Mouse (Mus musculus) fibroblast of lung, adult 2 months (primary cell): ENCODE data around the gene Aldh3b2.

Experiments used
- DNase-seq: peaks from one replicate; pipeline ENCODE4 v3.0.0-alpha.2; 2011; ENCODE audit warnings: low read depth

Aldh3b2 gene

DNA sequence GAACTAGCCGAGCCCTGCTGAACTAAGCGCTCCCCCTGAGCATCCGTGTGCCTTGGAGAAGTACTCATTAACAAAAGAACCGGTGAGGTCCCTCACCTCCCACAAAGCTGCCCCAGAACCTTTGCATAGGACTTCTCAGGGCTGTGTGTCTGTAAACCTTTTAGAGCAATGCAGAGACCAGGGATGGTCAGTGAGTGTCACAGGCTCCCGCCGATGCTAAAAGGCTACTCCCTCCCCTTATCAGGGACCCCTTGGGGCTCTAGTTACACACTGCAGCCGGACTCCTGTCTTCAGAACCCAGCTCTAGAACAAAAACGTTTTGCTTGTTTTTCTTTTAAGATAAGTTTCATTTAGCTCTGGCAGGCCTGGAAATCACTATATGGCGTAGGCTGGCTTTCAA, 40.9 kb downstream of the Aldh3b2 start:
- DNase-seq = no peak

DNA sequence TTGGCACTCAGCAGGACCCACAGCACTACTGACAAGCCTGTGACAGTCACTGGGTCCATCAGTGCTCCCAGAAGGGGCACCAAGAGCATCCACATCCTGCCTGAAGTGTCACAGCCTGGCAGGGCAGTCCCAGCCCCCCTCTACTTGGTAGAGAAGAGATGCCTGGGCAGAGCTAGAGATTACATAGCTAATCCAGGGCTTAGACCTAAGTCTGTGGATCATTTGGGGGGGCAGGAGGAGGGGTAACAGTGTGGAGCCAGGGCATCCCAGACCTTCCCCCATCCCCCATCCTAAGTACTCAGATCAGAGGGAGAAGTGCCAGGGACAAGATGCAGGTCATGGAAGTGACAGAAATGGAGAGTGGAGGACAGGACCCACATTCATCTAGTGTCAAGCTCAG, 42.7 kb downstream of the Aldh3b2 start:
- no peak for DNase-seq

DNA sequence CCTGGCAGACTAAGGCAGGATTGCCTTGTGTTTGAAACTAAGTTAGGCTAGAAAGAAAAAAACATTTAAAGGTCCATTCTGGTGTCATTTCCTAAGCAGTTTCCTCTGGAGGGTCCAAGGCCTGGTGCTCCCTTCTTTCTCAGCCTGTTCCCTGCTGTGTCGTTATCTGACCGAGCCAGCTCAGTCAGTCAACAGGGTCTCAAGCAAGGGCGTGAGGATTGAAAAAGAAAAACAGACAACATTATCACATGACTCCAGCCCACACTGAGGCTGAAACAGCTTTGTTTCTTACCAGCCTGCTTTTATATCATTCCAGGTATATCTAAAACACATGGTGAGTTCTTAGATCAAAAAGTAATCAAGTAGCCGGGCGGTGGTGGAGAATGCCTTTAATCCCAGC, 43.5 kb downstream of the Aldh3b2 start:
- DNase-seq = no peak

DNA sequence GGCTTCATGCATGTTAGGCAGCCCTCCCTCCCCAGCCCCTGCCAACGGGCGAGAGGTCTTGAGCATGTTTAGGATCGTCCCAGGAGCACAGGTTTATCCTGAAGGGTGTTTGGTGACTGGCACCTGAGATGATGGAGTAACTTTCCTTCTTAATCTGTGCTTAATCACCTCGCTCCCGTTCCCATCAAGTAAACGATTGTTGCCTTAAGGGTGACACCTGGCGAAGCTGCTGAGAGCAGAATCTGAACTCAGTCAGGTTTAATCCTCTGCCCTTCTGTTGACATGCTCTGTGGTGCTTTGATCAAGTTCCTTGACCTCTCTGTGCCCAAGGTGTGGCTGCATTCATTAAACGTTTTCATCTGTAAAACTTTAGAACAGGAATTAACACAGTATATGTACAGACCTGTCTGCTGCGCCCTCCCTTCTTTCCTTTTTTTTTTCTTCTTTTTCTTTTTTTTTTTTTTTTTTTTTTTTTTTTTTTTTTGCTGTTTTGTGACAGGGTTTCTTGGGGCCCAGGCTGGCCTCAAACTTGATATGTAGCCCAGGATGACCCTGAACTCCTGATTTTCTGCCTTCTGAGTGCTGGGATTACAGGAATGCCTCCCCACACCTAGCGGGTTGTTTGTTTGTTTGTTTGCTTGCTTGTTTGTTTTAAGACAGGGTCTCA, 45.9 kb downstream of the Aldh3b2 start:
- DNase-seq = no peak

DNA sequence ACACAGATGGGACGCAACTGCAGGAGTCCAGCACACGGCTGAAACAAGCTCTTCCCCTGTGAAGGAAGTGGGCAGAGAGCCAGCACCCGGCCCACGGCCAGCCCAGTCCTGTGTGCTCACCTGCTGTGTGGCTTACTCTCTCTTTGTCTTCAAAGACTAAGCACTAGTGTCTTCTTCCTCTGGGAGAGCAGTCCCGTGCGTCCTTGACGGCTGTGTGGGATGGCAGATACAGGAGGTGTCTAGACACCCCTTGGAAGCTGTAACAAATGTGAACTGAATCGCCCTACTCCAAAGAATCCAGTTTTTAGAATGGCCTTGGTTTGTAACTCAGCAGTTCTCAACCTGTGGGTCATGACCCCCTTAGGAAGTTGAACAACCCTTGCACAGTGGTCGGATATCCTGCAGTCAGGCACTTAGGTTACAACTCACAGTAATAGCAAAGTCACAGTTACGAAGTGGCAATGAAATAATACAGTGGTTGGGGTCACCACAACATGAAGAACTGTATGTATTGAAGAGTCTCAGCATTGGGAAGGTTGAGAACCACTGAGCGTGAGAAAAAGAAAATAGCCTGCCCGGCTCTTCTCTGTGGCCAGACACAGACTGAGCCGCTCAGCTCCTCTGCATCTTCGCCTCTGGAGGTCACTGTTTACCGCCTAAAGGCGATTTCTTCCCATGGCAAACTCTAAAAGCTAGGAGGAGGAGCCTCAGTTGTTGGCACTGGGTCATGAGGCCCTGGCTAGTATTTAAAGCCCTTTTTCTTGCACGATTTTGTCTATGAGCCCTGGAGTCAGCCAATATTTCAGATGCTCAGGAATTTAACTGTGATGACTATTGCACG, 46.8 kb downstream of the Aldh3b2 start:
- peak; percentile 84 for DNase-seq

DNA sequence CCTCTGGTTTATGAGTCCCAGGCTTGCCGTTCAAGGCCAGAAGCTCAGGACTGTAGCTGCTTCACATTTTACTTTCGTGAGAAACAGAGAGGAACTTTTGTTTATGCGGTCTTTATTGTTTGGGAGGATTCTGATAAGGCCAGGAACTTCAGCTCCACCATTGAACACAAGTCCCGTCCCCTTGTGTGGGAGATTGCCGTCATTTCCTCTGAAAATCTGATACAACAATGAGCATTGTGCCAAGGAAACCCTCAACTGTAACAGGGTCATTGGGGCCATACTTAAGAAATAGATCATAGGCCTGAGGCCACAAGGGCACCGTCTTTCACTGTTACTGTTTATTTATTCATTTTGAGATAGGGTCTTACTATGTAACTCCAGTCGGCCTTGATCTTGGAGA, 51.1 kb downstream of the Aldh3b2 start:
- no peak for DNase-seq

DNA sequence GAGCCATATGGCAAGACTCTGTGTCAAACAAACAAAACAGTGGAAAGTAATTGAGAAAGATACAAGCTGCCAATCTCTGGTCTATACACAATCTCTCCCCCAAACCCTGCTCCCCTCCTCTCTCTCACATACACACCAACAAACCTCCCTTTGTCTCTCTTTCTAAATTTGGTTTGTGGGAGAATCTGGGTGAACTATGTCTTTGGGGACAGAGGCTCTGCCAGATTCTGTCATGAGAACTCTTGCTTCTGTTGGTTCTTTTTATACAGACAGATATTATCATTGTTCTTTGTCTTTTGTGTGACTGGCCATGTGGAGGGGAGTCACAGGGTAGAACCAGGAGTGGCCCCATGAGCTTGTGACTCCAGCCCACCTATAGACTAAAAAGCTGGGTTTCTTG, 55.4 kb downstream of the Aldh3b2 start:
- no peak for DNase-seq
